Mouse (Mus musculus) megakaryocyte, embryonic 14.5 days (primary cell): ENCODE results near the gene Otx2.

Experiments used
- FLI1 ChIP-seq: IDR thresholded peaks from 2 replicates; pipeline ENCODE4 v1.6.1; 2012; ENCODE audit warnings: low read length, inconsistent platforms, mixed read lengths
- GATA1 ChIP-seq: IDR thresholded peaks from 3 replicates; pipeline ENCODE4 v1.6.1; 2012; ENCODE audit warnings: mixed read lengths, low read length, inconsistent platforms, borderline replicate concordance

- TF ChIP-seq GATA1 (no peak), FLI1 (no peak)
Measured at GRCm38 (mm10) chr14:48661646-48662567, 11.7 kb downstream of the Otx2 start.
